Comparison of ENCODE assay signal across 7 mouse cellular contexts in the genomic region with DNA sequence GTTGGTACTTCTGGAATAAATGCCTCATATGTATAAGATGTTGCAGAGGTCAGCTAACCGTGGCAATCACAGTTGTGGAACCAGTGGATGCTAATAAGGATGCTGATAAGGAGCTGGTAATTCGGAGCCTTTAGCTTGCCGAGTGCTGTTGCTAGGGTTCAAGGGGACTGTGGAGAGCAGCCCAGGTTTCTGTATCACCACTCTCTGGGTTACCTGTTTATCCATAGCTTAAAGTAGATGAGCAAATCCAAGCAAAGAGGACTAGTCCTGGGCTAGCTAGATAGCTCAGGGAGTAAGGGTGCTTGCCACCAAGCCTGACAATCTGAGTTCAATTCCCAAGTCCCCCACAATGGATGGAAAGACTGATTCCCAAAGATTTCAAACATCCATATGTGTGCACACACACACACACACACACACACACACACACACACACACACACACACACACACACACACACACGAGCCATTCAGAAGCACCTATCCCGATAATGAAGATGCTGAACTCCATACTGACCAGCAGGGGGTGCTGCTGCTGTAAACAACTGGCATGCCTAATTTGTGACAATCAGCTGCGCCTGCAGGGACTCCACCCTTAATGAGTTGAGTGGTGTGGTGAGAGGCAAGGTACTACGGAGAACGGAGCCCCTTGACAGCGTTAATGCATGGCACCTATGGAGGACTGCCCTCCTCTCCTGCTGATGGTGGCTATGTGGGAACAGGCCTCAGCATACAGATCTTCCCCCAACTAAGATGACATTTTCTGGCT.
DNase-seq lines count a peak whose midpoint lies in the region; ATAC-seq and TF ChIP-seq lines count a peak whose summit lies in the region.

No protein-coding gene starts in this region.

- H3K4me2 ChIP-seq in CH12.LX (ENCODE audit: insufficient read depth, low read depth, poor library complexity, severe bottlenecking) = no peak overlapping the region

- no peaks in the 10 kb centered on the region for H3K36me3 ChIP-seq in CH12.LX (replicated peaks in 1 of 2; ENCODE audit: control insufficient read depth in 1 of 2, insufficient read depth in 1 of 2, low read length in 1 of 2)

- dilution Hi-C loops in CH12.LX (cut with MboI; ENCODE audit: extremely low pct_ligation_motif_present, extremely low pct_unique_long_range_greater_than_20kb, low sequenced_read_pairs) = no loop called here

- peak; percentile 82 for TF ChIP-seq RAD21 in CH12.LX (IDR thresholded peaks at IDR 0.05; ENCODE audit: low read depth, low read length)

- no peaks in the 10 kb centered on the region for H3K27me3 ChIP-seq in CH12.LX (replicated peaks)

- H3K27ac ChIP-seq in CH12.LX (ENCODE audit: insufficient read depth, low read depth) = no peak overlapping the region

- H3K9me3 ChIP-seq in CH12.LX (replicated peaks; ENCODE audit: low read length) = peaks cover 7% of the 10 kb centered on the region

- DNase-seq in CH12.LX (ENCODE audit: extremely low read depth) = peak; percentile 81
- peak; percentile 4 for DNase-seq in T-cell, adult 2 months (ENCODE audit: low spot score)
- peak; percentile 39 to 56 for DNase-seq in cerebellum, postnatal 4 days (ENCODE audit: low spot score in 2 of 2)
- peak; percentile 71 to 72 for DNase-seq in kidney, postnatal 25 days
- peak; percentile 88 for DNase-seq in retina, postnatal 1 day

- peaks cover 0 to 7% of the 10 kb centered on the region in 2 experiments; a peak in 2 of 4 replicates for H3K4me1 ChIP-seq in CH12.LX (ENCODE audit: control insufficient read depth in 1 of 2, insufficient read depth in 2 of 2)

- no peak overlapping the region for H3K4me3 ChIP-seq in CH12.LX (replicated peaks in 1 of 3; ENCODE audit: low read depth in 2 of 3, low read length in 2 of 3, poor library complexity in 1 of 3)

- peak; percentile 47 to 89 for TF ChIP-seq CTCF in CH12.LX (conservative IDR thresholded peaks at IDR 0.05 in 1 of 2, IDR thresholded peaks at IDR 0.05 in 1 of 2; ENCODE audit: low read depth in 2 of 2, low read length in 2 of 2)

- H3K79me2 ChIP-seq in CH12.LX (replicated peaks; ENCODE audit: control insufficient read depth, extremely low read depth, insufficient read depth, poor library complexity, severe bottlenecking) = no peaks in the 10 kb centered on the region

- TF ChIP-seq POLR2A in CH12.LX (IDR thresholded peaks at IDR 0.05; ENCODE audit: low read depth, low read length) = no peak

- H3K9ac ChIP-seq in CH12.LX (ENCODE audit: insufficient read depth, low read depth) = no peak overlapping the region

- no peak for TF ChIP-seq EP300 in CH12.LX (IDR thresholded peaks at IDR 0.05; ENCODE audit: low read length)

- peak; percentile 88 for ATAC-seq in granulocyte monocyte progenitor cell, adult 5-6 weeks (replicated peaks; ENCODE audit: poor library complexity, severe bottlenecking)
- ATAC-seq in megakaryocyte, adult 5-6 weeks (ENCODE audit: poor library complexity, severe bottlenecking) = peak; percentile 83

- in situ Hi-C loops in CH12.LX (cut with MboI; ENCODE audit: low pct_ligation_motif_present, low pct_unique_long_range_greater_than_20kb, low sequenced_read_pairs) = loop anchor here (5.0 kb wide), 2 partner anchors 163 to 223 kb away; no protein-coding TSS in a partner anchor

TF ChIP-seq in CH12.LX, 34 proteins besides CTCF, POLR2A, EP300 and RAD21:
- TF ChIP-seq UBTF (IDR thresholded peaks at IDR 0.05; ENCODE audit: low read depth, low read length) = no peak
- no peak; the same call in 1 of the 2 replicates for TF ChIP-seq MAX (IDR thresholded peaks at IDR 0.05; ENCODE audit: low read length)
- 0 out of 2 replicates have a peak, but pooled peaks have one; percentile 43 for TF ChIP-seq MYC (IDR thresholded peaks at IDR 0.05; ENCODE audit: low read depth, low read length)
- no peak for TF ChIP-seq TBP (conservative IDR thresholded peaks at IDR 0.05; ENCODE audit: low read depth, low read length)
- peak; percentile 40 for TF ChIP-seq BHLHE40 (IDR thresholded peaks at IDR 0.05; ENCODE audit: low read depth, low read length)
- TF ChIP-seq ZC3H11A (IDR thresholded peaks at IDR 0.05; ENCODE audit: low read depth, low read length) = peak; percentile 66
- no peak for TF ChIP-seq KAT2A (IDR thresholded peaks at IDR 0.05; ENCODE audit: insufficient replicate concordance, low read length)
- TF ChIP-seq USF2 (conservative IDR thresholded peaks at IDR 0.05; ENCODE audit: low read depth, low read length) = no peak
- TF ChIP-seq IRF4 (IDR thresholded peaks at IDR 0.05; ENCODE audit: low read depth, low read length) = 0 out of 2 replicates have a peak, but pooled peaks have one; percentile 8
- peak; percentile 98 for TF ChIP-seq SIN3A (IDR thresholded peaks at IDR 0.05; ENCODE audit: low read length)
- TF ChIP-seq MXI1 (IDR thresholded peaks at IDR 0.05; ENCODE audit: low read depth, low read length) = peak; percentile 42; the same call in 1 of the 2 replicates
- peak; percentile 83 for TF ChIP-seq SMC3 (IDR thresholded peaks at IDR 0.05; ENCODE audit: low read depth, low read length)
- peak; percentile 29; the same call in 1 of the 2 replicates for TF ChIP-seq NELFE (IDR thresholded peaks at IDR 0.05; ENCODE audit: low read depth, low read length)

Comparison
In these comparisons a context has a peak if more than half of its experiments do, and no peak if none do; other contexts are left out.
1. DNase-seq: peak in every context shown above with its lines; median percentile 88 in retina, postnatal 1 day; 81 in CH12.LX; 72 in kidney, postnatal 25 days; 48 in cerebellum, postnatal 4 days; 4 in T-cell, adult 2 months.